Mouse (Mus musculus): ENCODE measurements around the gene Zfp422.

- no peak for TF ChIP-seq POLR2A (IDR thresholded peaks at IDR 0.05; ENCODE audit: insufficient read depth, low read depth, low read length)
- TF ChIP-seq CTCF (IDR thresholded peaks at IDR 0.05) = no peak
- TF ChIP-seq EP300 (IDR thresholded peaks at IDR 0.05; ENCODE audit: insufficient read depth, low read depth, low read length) = no peak
These were observed 45.6 kb upstream of the Zfp422 start for GRCm38 (mm10) chr6:116674283-116674886.

All from heart, adult 2 months (tissue).